Mouse (Mus musculus): ENCODE results near the gene Ewsr1.

DNA sequence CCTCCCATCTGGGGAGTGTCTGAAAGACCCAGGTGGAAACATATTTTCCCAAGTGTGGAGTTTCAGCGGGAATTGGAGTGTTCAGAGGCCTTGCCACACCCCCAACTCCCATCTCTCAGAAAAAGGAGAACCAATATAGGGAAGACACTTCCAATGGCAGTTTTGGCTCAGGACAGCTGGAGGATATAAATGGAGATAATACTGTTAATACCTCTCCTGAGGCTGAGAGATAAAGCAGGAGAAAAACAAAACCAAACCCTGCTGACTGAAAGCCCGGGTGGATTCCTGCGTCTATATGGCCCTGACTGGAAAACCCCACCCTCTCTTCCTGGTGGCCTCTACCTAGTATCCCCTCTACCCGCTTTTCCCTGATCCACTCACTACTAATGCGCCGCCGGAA is 3.3 kb upstream of the Ewsr1 start:
- TF ChIP-seq POLR2A (IDR thresholded peaks at IDR 0.05; ENCODE audit: control insufficient read depth, low read depth, low read length) (no peak), CTCF (IDR thresholded peaks at IDR 0.05; ENCODE audit: control insufficient read depth, insufficient read depth, insufficient replicate concordance, low read depth, low read length) (no peak)
